Mouse (Mus musculus) urinary bladder, adult 18-20 months (tissue): ENCODE results near the gene Parm1.

Experiments used
- DNase-seq, 2 experiments: peaks; one replicate each; pipeline ENCODE4 v3.0.0; 2022; ENCODE audit warnings: low spot score in 2 of 2, mixed read lengths in 2 of 2

The Parm1 gene

GRCm38 (mm10) chr5:91574211-91574610, 56.8 kb downstream of the Parm1 start:
- DNase-seq: no peak

- DNase-seq: no peak
Observed at GRCm38 (mm10) chr5:91578924-91579323, 61.5 kb downstream of the Parm1 start.

GRCm38 (mm10) chr5:91581799-91582198, 64.4 kb downstream of the Parm1 start:
- no peak for DNase-seq

GRCm38 (mm10) chr5:91586206-91586605, 68.8 kb downstream of the Parm1 start:
- no peak for DNase-seq

- DNase-seq: no peak
Observed at GRCm38 (mm10) chr5:91594083-91594482, 76.7 kb downstream of the Parm1 start.

GRCm38 (mm10) chr5:91597216-91597615, 79.8 kb downstream of the Parm1 start:
- DNase-seq: no peak

- no peak for DNase-seq
Observed at GRCm38 (mm10) chr5:91599801-91600200, 82.4 kb downstream of the Parm1 start.

- DNase-seq: no peak
Observed at GRCm38 (mm10) chr5:91603347-91603746, 85.9 kb downstream of the Parm1 start.

GRCm38 (mm10) chr5:91603787-91604439, 86.5 kb downstream of the Parm1 start:
- no peak for DNase-seq

GRCm38 (mm10) chr5:91607234-91607633, 89.8 kb downstream of the Parm1 start:
- no peak for DNase-seq

- DNase-seq: no peak
Observed at GRCm38 (mm10) chr5:91607841-91608240, 90.4 kb downstream of the Parm1 start.

GRCm38 (mm10) chr5:91609041-91609440, 91.6 kb downstream of the Parm1 start:
- no peak for DNase-seq

GRCm38 (mm10) chr5:91609511-91610300, 92.3 kb downstream of the Parm1 start:
- peak in 1 of 2 experiments; percentile 16 for DNase-seq

GRCm38 (mm10) chr5:91610499-91610898, 93.1 kb downstream of the Parm1 start:
- DNase-seq: no peak

GRCm38 (mm10) chr5:91611589-91611988, 94.2 kb downstream of the Parm1 start:
- no peak for DNase-seq

- no peak for DNase-seq
Observed at GRCm38 (mm10) chr5:91617331-91618233, 100.2 kb downstream of the Parm1 start.

GRCm38 (mm10) chr5:91618661-91619173, 101.3 kb downstream of the Parm1 start:
- DNase-seq: no peak

GRCm38 (mm10) chr5:91621197-91621596, 103.8 kb downstream of the Parm1 start:
- DNase-seq: no peak

GRCm38 (mm10) chr5:91626823-91627222, 109.4 kb downstream of the Parm1 start:
- no peak for DNase-seq

GRCm38 (mm10) chr5:91629472-91629871, 112.1 kb downstream of the Parm1 start:
- DNase-seq: peak; percentile 54 to 62

- DNase-seq: no peak
Observed at GRCm38 (mm10) chr5:91651330-91651729, 133.9 kb downstream of the Parm1 start.
